Mouse (Mus musculus): ENCODE measurements around the gene Dnah3.

GRCm38 (mm10) chr7:119936321-119936720 lies 158.8 kb downstream of the Dnah3 start:
- no peak for TF ChIP-seq CTCF (IDR thresholded peaks at IDR 0.05; ENCODE audit: low read depth, low read length)
- no peak for TF ChIP-seq POLR2A (IDR thresholded peaks at IDR 0.05; ENCODE audit: borderline replicate concordance, low read depth, low read length)
